Mouse (Mus musculus): ENCODE results near the gene Tmem108. TPM values are rescaled to one million over a fixed set of nuclear protein-coding genes. Genes with fewer than 3 reads are reported as not detected.

Tmem108 gene
- polyA plus RNA-seq, 1 experiment from 2014 or later, result 33.0 TPM

DNA sequence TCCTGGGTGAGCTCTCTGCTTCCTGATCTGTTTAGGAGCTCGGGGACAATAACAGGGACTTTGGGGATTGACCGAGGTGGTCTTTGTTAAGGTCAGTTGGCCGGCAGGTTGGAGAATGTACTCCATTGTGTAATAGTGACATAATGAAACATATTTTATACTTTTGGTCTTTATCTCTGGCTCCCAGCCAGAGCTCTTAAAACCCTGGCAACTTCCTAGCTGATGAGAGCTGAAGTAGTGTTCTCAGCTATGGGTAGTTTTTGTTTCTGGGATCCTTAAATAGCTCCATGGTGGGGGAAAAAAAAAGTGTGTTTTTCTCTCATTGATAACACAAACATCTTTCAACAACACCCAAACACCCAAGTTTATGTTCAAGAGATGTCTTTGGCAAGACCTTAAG, 321.0 kb downstream of the Tmem108 start:
- Histone ChIP-seq H3K4me1 (peaks cover 28% of the 10 kb centered on the region), H3K9me3 (no peaks in the 10 kb centered on the region), H3K4me3 (no peak overlapping the region), H3K27ac (no peak overlapping the region), H3K9ac (no peak overlapping the region), H3K36me3 (replicated peaks) (no peaks in the 10 kb centered on the region), H3K4me2 (no peak overlapping the region), H3K27me3 (replicated peaks) (no peaks in the 10 kb centered on the region)
- 52% methylated on average over 3 of the region's 3 CpGs for WGBS
- no peak for ATAC-seq (replicated peaks)

DNA sequence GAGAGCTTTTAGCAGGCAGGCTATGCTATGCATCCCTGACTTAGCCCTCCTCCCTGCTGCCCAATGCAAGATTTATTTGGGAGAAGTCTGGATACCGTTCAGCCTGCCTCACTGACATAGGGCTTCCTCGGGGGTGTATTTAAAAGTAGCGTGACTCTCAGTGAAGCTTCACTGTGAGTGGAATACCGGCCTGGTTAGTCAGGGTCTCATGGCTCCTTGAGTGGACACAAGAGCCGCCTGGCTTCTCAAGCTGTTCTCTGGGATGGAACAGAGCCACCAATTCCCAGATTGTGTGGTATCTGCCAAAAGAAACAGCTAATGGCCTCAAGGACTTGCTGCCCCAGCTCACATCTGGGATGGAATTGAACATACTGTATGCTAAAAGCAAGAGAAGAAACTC, 324.5 kb downstream of the Tmem108 start:
- H3K4me2 ChIP-seq, result no peak overlapping the region
- WGBS, result 78% methylated on average over 5 of the region's 5 CpGs
- H3K4me1 ChIP-seq, result peaks cover 7% of the 10 kb centered on the region; the same call in 1 of the 2 replicates
- H3K4me3 ChIP-seq, result no peak overlapping the region
- no peak overlapping the region for H3K27ac ChIP-seq
- ATAC-seq (replicated peaks), result no peak
- no peaks in the 10 kb centered on the region for H3K36me3 ChIP-seq (replicated peaks)
- H3K9me3 ChIP-seq, result no peaks in the 10 kb centered on the region
- H3K9ac ChIP-seq, result no peak overlapping the region
- no peaks in the 10 kb centered on the region for H3K27me3 ChIP-seq (replicated peaks)

DNA sequence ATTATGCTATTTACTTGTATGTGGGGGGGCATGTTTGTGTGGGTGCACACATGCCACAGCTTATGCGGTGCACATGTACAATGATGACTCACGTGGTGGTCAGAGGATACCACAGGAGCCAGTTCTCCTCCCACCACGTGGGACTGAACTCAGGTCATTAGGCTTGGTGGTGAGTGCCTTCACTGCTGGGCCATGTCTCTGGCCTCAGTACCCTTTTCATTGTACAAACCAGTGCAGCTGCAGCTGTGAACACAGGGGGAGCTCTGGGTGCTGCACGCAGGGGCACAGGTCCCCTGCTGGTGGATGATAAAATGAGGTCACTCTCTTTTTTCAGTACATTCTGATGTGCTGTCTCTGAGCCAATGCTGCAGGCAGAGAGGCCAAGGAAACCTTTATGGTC, 327.5 kb downstream of the Tmem108 start:
- H3K27ac ChIP-seq, result no peak overlapping the region
- H3K36me3 ChIP-seq (replicated peaks), result no peaks in the 10 kb centered on the region
- H3K27me3 ChIP-seq (replicated peaks), result no peaks in the 10 kb centered on the region
- H3K4me3 ChIP-seq, result no peak overlapping the region
- H3K4me1 ChIP-seq, result peaks cover 7% of the 10 kb centered on the region; the same call in 1 of the 2 replicates
- 55% methylated on average over 4 of the region's 4 CpGs for WGBS
- no peak for ATAC-seq (replicated peaks)
- H3K4me2 ChIP-seq, result no peak overlapping the region
- H3K9ac ChIP-seq, result no peak overlapping the region
- no peaks in the 10 kb centered on the region for H3K9me3 ChIP-seq

Other genes starting within 250 kb of the Tmem108 start
- 3.3 TPM in 2 replicates for gene Nphp3, start 240.7 kb upstream of the Tmem108 start, polyA plus RNA-seq (2015; fragmentation: Nextera tagmentation; extraction: Ambion mirVana)

Measured in midbrain, embryonic 15.5 days (tissue).